Mouse (Mus musculus) hindbrain, embryonic 11.5 days (tissue): Measurements from ENCODE around the gene Adgrg1. TPM values are rescaled to one million over a fixed set of nuclear protein-coding genes. Genes with fewer than 3 reads are reported as not detected.
"Not testable (repeated sequence)": the region's sequence is repeated elsewhere in the genome, so short reads cannot be mapped to it uniquely, and the experiment has no call there.

Source experiments
- ATAC-seq: fragments of 200-750 bp; cut with Nextera tagmentation; 2 replicates; pipeline ENCODE4 v1.8.0; 2017; ENCODE audit warnings: mild to moderate bottlenecking, moderate TSS enrichment, moderate library complexity; ENCODE audit not compliant: low FRiP score
- DNase-seq: peaks from one replicate; pipeline ENCODE4 v3.0.0-alpha.2; 2015; ENCODE audit warnings: low spot score
- H3K27ac ChIP-seq: fragments of 300-500 bp; sonication (generic); 2 replicates; pipeline ENCODE4 v1.5.1; 2014; ENCODE audit warnings: mild to moderate bottlenecking, low read depth, low read length
- H3K27me3 ChIP-seq: fragments of 300-500 bp; sonication (generic); 2 replicates; pipeline ENCODE4 v1.6.1; 2014; ENCODE audit warnings: mild to moderate bottlenecking, low read length, moderate library complexity, mixed read lengths; ENCODE audit not compliant: control insufficient read depth, insufficient read depth
- H3K36me3 ChIP-seq: fragments of 300-500 bp; sonication (generic); 2 replicates; pipeline ENCODE4 v1.6.1; 2014; ENCODE audit warnings: mild to moderate bottlenecking, low read length, moderate library complexity, mixed read lengths; ENCODE audit not compliant: control insufficient read depth, insufficient read depth
- H3K4me1 ChIP-seq: fragments of 300-500 bp; sonication (generic); replicated peaks from 2 replicates; pipeline ENCODE4 v1.6.1; 2014; ENCODE audit warnings: low read length, mixed read lengths; ENCODE audit not compliant: control insufficient read depth, insufficient read depth
- H3K4me2 ChIP-seq: fragments of 300-500 bp; sonication (generic); replicated peaks from 2 replicates; pipeline ENCODE4 v1.6.1; 2014; ENCODE audit warnings: mild to moderate bottlenecking, low read depth, low read length
- H3K4me3 ChIP-seq: fragments of 300-500 bp; sonication (generic); 2 replicates; pipeline ENCODE4 v1.5.1; 2014; ENCODE audit warnings: low read depth, low read length
- H3K9ac ChIP-seq: fragments of 300-500 bp; sonication (generic); 2 replicates; pipeline ENCODE4 v1.6.1; 2014; ENCODE audit warnings: low read depth, low read length
- H3K9me3 ChIP-seq: fragments of 300-500 bp; sonication (generic); 2 replicates; pipeline ENCODE4 v1.6.1; 2016; ENCODE audit warnings: low read length; ENCODE audit not compliant: control insufficient read depth
- WGBS: fragments of 180-500 bp; shearing (Covaris S2); extraction: QIAGEN DNeasy Blood & Tissue Kit; methylation state at CpG from one replicate; pipeline ENCODE4 v1.1.7; 2014; 5-methylcytosine and 5-hydroxymethylcytosine counted together
- polyA plus RNA-seq: library from polyadenylated mRNA; unstranded; fragments of >200 nt; fragmentation: Nextera tagmentation; extraction: Ambion mirVana; gene quantifications from 2 replicates; pipeline ENCODE4 v1.2.1, GENCODE M21; 2014

Adgrg1 gene
- polyA plus RNA-seq, 1 experiment from 2014 or later, result 138 TPM

DNA sequence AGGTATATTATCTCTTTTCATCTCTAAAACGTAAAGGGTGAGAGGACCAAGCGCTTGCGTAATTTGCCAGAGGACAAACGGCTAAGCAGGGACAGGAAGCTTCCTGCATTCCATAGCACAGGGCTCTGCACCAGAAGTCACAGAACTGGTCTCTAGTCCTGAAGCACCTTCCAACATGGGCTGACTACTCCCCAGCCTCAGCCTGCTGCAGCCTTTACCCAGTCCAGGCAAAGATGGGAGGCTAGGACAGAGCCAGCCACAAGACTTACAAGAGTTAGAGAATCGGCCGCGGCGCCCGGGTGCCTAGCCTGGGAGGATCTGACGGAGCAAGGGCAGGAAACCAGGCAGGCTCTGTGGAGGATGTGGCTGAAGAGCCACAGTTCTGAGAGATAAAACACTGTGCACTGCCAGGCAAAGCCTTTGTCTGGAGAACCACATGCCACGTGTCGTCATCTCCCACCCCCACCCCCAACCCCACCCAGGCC lies 45.8 kb downstream of the Adgrg1 start:
- Histone ChIP-seq H3K27ac (no peak overlapping the region), H3K4me3 (no peak overlapping the region), H3K4me1 (no peaks in the 10 kb centered on the region; the same call in 1 of the 2 replicates), H3K9ac (no peak overlapping the region), H3K36me3 (no peaks in the 10 kb centered on the region), H3K4me2 (no peak overlapping the region), H3K9me3 (no peaks in the 10 kb centered on the region), H3K27me3 (no peaks in the 10 kb centered on the region)
- 84% methylated on average over 12 of the region's 12 CpGs for WGBS
- DNase-seq (no peak), ATAC-seq (no peak)

DNA sequence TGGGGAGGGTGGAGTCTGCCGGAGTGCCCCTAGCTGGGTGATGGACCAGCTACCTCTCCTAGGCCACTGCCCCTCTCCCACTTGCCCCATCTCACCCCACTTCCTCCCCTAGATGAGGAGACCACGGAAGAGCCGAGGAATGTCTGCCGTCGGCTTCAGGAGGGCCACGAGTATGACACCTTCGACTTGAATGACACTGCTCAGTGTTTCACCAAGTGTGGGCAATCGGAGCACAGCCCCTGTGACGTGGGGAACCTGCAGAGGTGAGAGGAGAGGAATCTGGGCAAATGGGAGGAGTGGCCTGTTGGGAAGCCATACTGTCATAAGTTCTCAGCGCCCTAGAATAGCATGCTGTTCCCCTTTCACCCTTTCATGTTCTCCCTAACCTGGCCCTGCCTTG lies 46.3 kb downstream of the Adgrg1 start:
- Histone ChIP-seq H3K9me3 (no peaks in the 10 kb centered on the region), H3K4me3 (no peak overlapping the region), H3K27ac (no peak overlapping the region), H3K36me3 (no peaks in the 10 kb centered on the region), H3K4me1 (no peaks in the 10 kb centered on the region; the same call in 1 of the 2 replicates), H3K9ac (no peak overlapping the region), H3K4me2 (no peak overlapping the region), H3K27me3 (no peaks in the 10 kb centered on the region)
- no peak for DNase-seq
- 79% methylated on average over 10 of the region's 10 CpGs for WGBS
- no peak for ATAC-seq

DNA sequence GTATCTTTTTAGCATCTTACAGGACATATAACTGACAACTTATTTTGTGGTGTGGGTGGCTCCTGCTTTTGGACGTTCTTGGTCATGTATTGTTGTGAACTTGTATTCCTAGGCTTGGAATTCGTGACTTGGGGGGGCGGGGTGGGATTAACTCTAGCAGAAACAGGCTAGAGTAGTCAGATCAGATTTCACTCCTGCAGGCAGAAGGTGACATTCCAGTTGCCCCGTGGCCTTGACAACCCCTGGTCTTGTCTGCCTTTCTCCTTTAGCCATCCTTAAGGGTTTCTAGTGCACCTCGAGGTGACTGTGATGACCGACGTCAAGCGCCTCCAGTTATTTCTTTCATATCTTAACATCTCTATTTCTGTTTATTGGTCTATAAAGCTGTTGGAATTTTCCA lies 48.6 kb downstream of the Adgrg1 start:
- Histone ChIP-seq H3K9me3 (no peaks in the 10 kb centered on the region), H3K36me3 (no peaks in the 10 kb centered on the region), H3K9ac (no peak overlapping the region), H3K4me2 (no peak overlapping the region), H3K27ac (no peak overlapping the region), H3K27me3 (no peaks in the 10 kb centered on the region), H3K4me3 (no peak overlapping the region), H3K4me1 (no peaks in the 10 kb centered on the region)
- DNase-seq (no peak), ATAC-seq (no peak)
- 23% methylated on average over 8 of the region's 8 CpGs for WGBS

DNA sequence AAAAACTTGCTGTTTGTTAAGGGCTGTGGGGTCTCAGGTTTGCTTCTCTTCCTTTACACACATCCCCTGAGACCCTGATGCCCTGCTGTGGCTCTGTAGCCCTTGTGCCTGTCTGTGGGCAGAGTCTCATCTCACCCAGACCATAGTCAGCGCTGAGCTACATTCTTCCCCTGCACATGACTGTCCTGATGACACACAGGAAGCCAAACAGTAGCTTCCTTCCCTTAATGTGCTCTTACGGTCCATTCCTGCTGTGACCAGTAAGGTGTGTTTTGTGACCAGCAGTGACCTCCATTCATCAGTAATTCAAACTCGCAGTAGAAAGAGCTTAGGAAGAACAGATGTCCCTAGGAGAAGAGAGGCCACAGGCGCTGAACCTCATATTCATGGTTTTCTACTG lies 49.8 kb downstream of the Adgrg1 start:
- no peaks in the 10 kb centered on the region for H3K4me1 ChIP-seq
- WGBS, result 79% methylated on average over 4 of the region's 4 CpGs
- H3K27me3 ChIP-seq, result no peaks in the 10 kb centered on the region

DNA sequence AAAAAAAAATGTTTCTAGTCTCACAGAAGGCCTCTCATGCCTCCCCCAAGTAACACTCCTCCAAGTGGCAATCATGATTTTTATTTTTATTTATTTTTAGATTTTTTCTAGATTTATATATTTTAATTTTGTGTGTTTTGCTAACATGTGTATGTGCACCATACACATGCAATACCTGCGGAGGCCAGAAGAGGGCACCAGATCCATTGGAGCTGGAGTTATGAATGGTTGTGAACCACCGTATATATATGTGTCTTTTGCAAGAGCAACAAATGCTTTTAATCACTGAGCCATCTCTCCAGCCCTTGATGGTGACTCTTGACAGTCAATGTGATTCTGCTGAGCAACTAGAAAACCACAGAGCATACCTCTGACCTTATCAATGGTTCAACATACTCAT lies 50.9 kb downstream of the Adgrg1 start:
- H3K4me2 ChIP-seq, result no peak overlapping the region
- no peak overlapping the region for H3K4me3 ChIP-seq
- ATAC-seq (no peak), DNase-seq (peak; percentile 47)
- no peak overlapping the region for H3K27ac ChIP-seq
- H3K9ac ChIP-seq, result no peak overlapping the region
- H3K4me1 ChIP-seq, result no peaks in the 10 kb centered on the region
- no peaks in the 10 kb centered on the region for H3K36me3 ChIP-seq
- H3K27me3 ChIP-seq, result no peaks in the 10 kb centered on the region
- H3K9me3 ChIP-seq, result no peaks in the 10 kb centered on the region
- WGBS, result 68% methylated on average over 2 of the region's 2 CpGs

More for the DNA sequence above, 49.8 kb downstream of the Adgrg1 start:
- no peaks in the 10 kb centered on the region for H3K36me3 ChIP-seq
- no peak overlapping the region for H3K9ac ChIP-seq
- no peak overlapping the region for H3K27ac ChIP-seq
- no peaks in the 10 kb centered on the region for H3K9me3 ChIP-seq
- no peak for ATAC-seq
- no peak for DNase-seq
- no peak overlapping the region for H3K4me3 ChIP-seq
- no peak overlapping the region for H3K4me2 ChIP-seq

DNA sequence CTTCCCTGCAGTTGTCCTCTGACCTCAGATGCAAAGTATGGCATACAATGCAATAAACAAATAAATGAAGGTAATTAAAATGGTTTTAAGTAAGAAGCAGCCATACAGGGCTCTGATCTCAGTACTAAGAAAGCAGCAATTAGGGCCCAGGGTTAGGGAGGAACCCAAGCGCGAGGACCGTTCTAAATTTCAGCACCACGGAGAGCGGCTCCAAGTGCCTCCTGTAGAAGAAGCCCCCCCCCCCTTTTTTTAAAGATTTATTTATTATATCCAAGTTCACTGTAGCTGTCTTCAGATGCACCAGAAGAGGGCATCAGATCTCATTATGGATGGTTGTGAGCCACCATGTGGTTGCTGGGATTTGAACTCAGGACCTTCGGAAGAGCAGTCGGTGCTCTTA lies 53.8 kb downstream of the Adgrg1 start:
- H3K9me3 ChIP-seq, H3K4me3 ChIP-seq, H3K36me3 ChIP-seq, H3K4me1 ChIP-seq, H3K9ac ChIP-seq, H3K27me3 ChIP-seq, H3K4me2 ChIP-seq, ATAC-seq, H3K27ac ChIP-seq: not testable (repeated sequence)
- WGBS, result 54% methylated on average over 7 of the region's 7 CpGs
- DNase-seq, result peak; percentile 55

DNA sequence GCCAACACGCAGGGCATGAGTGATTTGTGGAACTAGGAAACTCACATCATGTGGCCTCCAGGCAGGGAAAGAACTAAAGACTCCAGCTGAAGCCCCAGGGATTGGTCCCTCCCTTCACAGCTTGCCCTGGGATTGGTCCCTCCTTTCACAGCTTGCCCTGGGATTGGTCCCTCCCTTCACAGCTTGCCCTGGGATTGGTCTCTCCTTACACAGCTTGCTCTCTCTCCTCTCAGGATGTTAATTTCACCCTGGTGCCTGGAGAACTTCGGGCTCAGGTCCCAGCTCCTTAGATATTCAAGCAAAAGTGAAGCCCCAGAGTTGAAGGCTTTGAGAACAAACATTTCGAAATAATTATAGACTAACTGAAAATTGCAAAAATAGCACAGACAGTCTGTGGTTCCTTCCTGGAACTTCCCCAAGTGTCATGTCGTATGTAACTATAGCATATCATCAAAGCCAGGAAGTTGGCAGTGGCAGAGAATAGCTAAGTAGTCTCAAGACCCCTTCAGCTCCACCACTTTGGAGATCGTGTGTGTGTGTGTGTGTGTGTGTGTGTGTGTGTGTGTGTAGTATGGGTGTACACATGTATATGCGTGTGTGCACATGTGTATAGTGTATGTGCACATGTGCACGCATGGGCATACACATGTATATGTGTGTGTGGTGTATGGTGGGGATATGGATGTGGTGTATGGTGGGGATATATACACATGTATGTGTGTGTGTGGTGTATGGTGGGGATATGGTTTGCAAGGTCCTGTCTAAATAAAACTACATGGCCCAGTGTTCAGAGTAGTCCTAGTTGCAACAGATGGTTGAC lies 62.8 kb downstream of the Adgrg1 start:
- no peaks in the 10 kb centered on the region for H3K4me1 ChIP-seq

DNA sequence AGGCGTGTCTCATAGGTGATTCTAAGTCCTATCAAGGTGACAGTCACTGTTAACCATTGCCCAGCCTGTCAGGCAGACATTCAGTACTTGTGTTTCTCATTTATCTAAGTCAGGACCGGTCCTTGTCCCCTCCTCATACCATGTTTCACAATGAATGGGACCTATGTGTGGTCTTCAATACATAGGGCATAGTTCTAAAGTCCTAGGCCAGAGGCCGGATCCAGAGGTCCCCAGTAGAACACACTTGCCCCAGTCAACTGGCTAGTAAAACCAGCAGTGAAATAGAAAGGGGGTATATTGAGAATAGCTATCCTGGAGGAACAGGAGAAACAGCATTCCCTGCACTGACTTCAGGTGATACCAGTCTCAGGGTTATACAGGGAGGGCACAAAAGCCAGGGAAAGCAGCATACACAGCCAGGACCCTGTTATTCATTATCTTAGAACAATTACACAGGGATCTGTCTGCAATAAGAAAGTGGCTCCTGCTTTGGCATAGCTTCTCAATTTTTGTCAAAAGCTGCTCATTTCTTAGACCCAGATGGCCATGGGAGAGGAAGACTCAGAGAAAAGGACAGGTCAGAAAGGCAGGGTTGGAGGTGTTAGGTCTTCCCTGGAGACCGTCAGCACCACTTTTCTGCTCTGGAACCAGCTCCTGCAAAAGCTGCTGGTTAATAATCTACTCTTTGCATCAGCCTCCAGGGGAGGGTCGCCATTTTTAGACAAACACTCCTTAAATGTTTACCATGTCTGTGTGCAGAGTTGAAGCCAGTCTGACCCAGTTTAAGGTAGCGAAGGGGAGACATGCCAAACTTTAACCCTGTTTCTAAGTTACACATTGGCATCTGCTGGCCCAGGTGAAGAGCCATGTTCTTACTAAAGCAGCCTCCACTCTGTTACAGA lies 67.6 kb downstream of the Adgrg1 start:
- Histone ChIP-seq H3K4me2 (no peak overlapping the region), H3K4me1 (no peaks in the 10 kb centered on the region), H3K36me3 (no peaks in the 10 kb centered on the region), H3K4me3 (no peak overlapping the region), H3K9ac (no peak overlapping the region), H3K27ac (no peak overlapping the region), H3K27me3 (no peaks in the 10 kb centered on the region), H3K9me3 (no peaks in the 10 kb centered on the region)
- ATAC-seq (no peak), DNase-seq (no peak)
- WGBS, result 67% methylated on average over 6 of the region's 6 CpGs

More for the DNA sequence above, 62.8 kb downstream of the Adgrg1 start:
- no peaks in the 10 kb centered on the region for H3K27me3 ChIP-seq
- no peak overlapping the region for H3K4me3 ChIP-seq
- H3K9ac ChIP-seq, result no peak overlapping the region
- no peak overlapping the region for H3K4me2 ChIP-seq
- DNase-seq (no peak), ATAC-seq (no peak)
- no peak overlapping the region for H3K27ac ChIP-seq
- 76% methylated on average over 7 of the region's 7 CpGs for WGBS
- H3K9me3 ChIP-seq, result no peaks in the 10 kb centered on the region
- no peaks in the 10 kb centered on the region for H3K36me3 ChIP-seq
